Comparison of ENCODE assay signal across 14 mouse cellular contexts in genomic region chr14:120311330-120312097, GRCm38 (mm10). TPM values are rescaled to one million over a fixed set of nuclear protein-coding genes. Genes with fewer than 3 reads are reported as not detected.
DNase-seq lines count a peak whose midpoint lies in the region; ATAC-seq lines count a peak whose summit lies in the region.
"Had no signal": no experiment of that assay in that cellular context is flagged by ENCODE, and none has a peak within 500 bp of the region (broad histone marks: within the 10 kb centered on the region; RNA-seq: fewer than 3 reads in every experiment).

No protein-coding gene starts in this region.

- peaks cover 4% of the 10 kb centered on the region; the same call in 1 of the 2 replicates for H3K36me3 ChIP-seq in embryonic facial prominence, embryonic 12.5 days
- H3K36me3 ChIP-seq in embryonic facial prominence, embryonic 10.5 days (replicated peaks), result peaks cover 28% of the 10 kb centered on the region
- no peaks in the 10 kb centered on the region for H3K36me3 ChIP-seq in hindbrain, embryonic 16.5 days (ENCODE audit: control insufficient read depth, insufficient read depth, low read length)
- no peaks in the 10 kb centered on the region for H3K36me3 ChIP-seq in hindbrain, embryonic 10.5 days
- H3K36me3 ChIP-seq in limb, embryonic 13.5 days, result peaks cover 30% of the 10 kb centered on the region
- H3K36me3 ChIP-seq: liver, embryonic 12.5 days had no signal

- no peak overlapping the region for H3K4me3 ChIP-seq in embryonic facial prominence, embryonic 12.5 days
- no peak overlapping the region for H3K4me3 ChIP-seq in embryonic facial prominence, embryonic 10.5 days
- no peak overlapping the region for H3K4me3 ChIP-seq in hindbrain, embryonic 16.5 days (ENCODE audit: low read length)
- H3K4me3 ChIP-seq in hindbrain, embryonic 10.5 days, result no peak overlapping the region
- H3K4me3 ChIP-seq in limb, embryonic 13.5 days, result no peak overlapping the region
- H3K4me3 ChIP-seq: liver, embryonic 12.5 days; myocyte had no signal

- H3K27ac ChIP-seq in embryonic facial prominence, embryonic 12.5 days, result 0 out of 2 replicates have a peak overlapping the region, but pooled peaks have one; percentile 36
- no peak overlapping the region for H3K27ac ChIP-seq in embryonic facial prominence, embryonic 10.5 days (replicated peaks)
- peak overlapping the region; percentile 36; the same call in 1 of the 2 replicates for H3K27ac ChIP-seq in hindbrain, embryonic 16.5 days (ENCODE audit: low read depth, low read length)
- H3K27ac ChIP-seq in hindbrain, embryonic 10.5 days, result no peak overlapping the region
- H3K27ac ChIP-seq in limb, embryonic 13.5 days, result no peak overlapping the region; the same call in 1 of the 2 replicates
- H3K27ac ChIP-seq: hindbrain, embryonic 14.5 days; liver, embryonic 12.5 days had no signal

- peaks cover 44% of the 10 kb centered on the region for H3K4me1 ChIP-seq in embryonic facial prominence, embryonic 12.5 days
- peaks cover 60% of the 10 kb centered on the region for H3K4me1 ChIP-seq in embryonic facial prominence, embryonic 10.5 days
- H3K4me1 ChIP-seq in hindbrain, embryonic 16.5 days (ENCODE audit: control insufficient read depth, insufficient read depth, low read depth, low read length), result peaks cover 11% of the 10 kb centered on the region
- peaks cover 25% of the 10 kb centered on the region for H3K4me1 ChIP-seq in hindbrain, embryonic 10.5 days (replicated peaks)
- H3K4me1 ChIP-seq in limb, embryonic 13.5 days, result peaks cover 64% of the 10 kb centered on the region

- 77% methylated on average over 12 of the region's 12 CpGs for WGBS in embryonic facial prominence, embryonic 12.5 days
- 78% methylated on average over 12 of the region's 12 CpGs for WGBS in embryonic facial prominence, embryonic 10.5 days
- WGBS in hindbrain, embryonic 16.5 days, result 54% methylated on average over 12 of the region's 12 CpGs
- 73% methylated on average over 12 of the region's 12 CpGs for WGBS in hindbrain, embryonic 10.5 days
- 66% methylated on average over 12 of the region's 12 CpGs for WGBS in limb, embryonic 13.5 days

- H3K4me2 ChIP-seq in embryonic facial prominence, embryonic 12.5 days (replicated peaks), result no peak overlapping the region
- H3K4me2 ChIP-seq in hindbrain, embryonic 16.5 days (ENCODE audit: low read length), result no peak overlapping the region
- no peak overlapping the region for H3K4me2 ChIP-seq in limb, embryonic 13.5 days (replicated peaks)
- H3K4me2 ChIP-seq: hindbrain, embryonic 14.5 days; liver, embryonic 12.5 days had no signal

- ATAC-seq in embryonic facial prominence, embryonic 12.5 days (ENCODE audit: insufficient number of reproducible peaks, insufficient read depth, low FRiP score, low TSS enrichment), result no peak
- ATAC-seq in hindbrain, embryonic 16.5 days, result no peak
- no peak for ATAC-seq in limb, embryonic 13.5 days (ENCODE audit: low FRiP score, low read depth)
- no peak for ATAC-seq in erythroblast, adult 5-6 weeks (replicated peaks; ENCODE audit: low FRiP score, poor library complexity, severe bottlenecking)
- ATAC-seq: liver, embryonic 12.5 days had no signal

- H3K9me3 ChIP-seq in embryonic facial prominence, embryonic 12.5 days, result no peaks in the 10 kb centered on the region
- H3K9me3 ChIP-seq in embryonic facial prominence, embryonic 10.5 days, result no peaks in the 10 kb centered on the region
- no peaks in the 10 kb centered on the region for H3K9me3 ChIP-seq in hindbrain, embryonic 16.5 days (ENCODE audit: control insufficient read depth, low read length)
- H3K9me3 ChIP-seq in hindbrain, embryonic 10.5 days, result no peaks in the 10 kb centered on the region
- H3K9me3 ChIP-seq in limb, embryonic 13.5 days, result no peaks in the 10 kb centered on the region
- H3K9me3 ChIP-seq: liver, embryonic 12.5 days had no signal

- no peak for DNase-seq in embryonic facial prominence, embryonic 10.5 days (ENCODE audit: low spot score)
- no peak for DNase-seq in hindbrain, embryonic 10.5 days (ENCODE audit: low spot score)
- DNase-seq in brain, adult 2 months (ENCODE audit: low read depth, low spot score), result peak; percentile 61
- DNase-seq in spleen, adult 18-20 months, result no peak
- DNase-seq: adrenal gland, postnatal 36 days; cerebellum, adult 9-11 months; kidney, postnatal 10 days had no signal

- H3K9ac ChIP-seq in embryonic facial prominence, embryonic 12.5 days, result no peak overlapping the region
- H3K9ac ChIP-seq in hindbrain, embryonic 16.5 days (ENCODE audit: low read depth, low read length), result no peak overlapping the region
- 0 out of 2 replicates have a peak overlapping the region, but pooled peaks have one; percentile 31 for H3K9ac ChIP-seq in limb, embryonic 13.5 days
- H3K9ac ChIP-seq: hindbrain, embryonic 14.5 days; liver, embryonic 12.5 days had no signal

- H3K27me3 ChIP-seq in embryonic facial prominence, embryonic 12.5 days, result no peaks in the 10 kb centered on the region
- no peaks in the 10 kb centered on the region for H3K27me3 ChIP-seq in embryonic facial prominence, embryonic 10.5 days (replicated peaks; ENCODE audit: low read depth, poor library complexity, severe bottlenecking)
- no peaks in the 10 kb centered on the region for H3K27me3 ChIP-seq in hindbrain, embryonic 16.5 days (replicated peaks; ENCODE audit: control insufficient read depth, insufficient read depth, low read length)
- no peaks in the 10 kb centered on the region for H3K27me3 ChIP-seq in hindbrain, embryonic 10.5 days (ENCODE audit: insufficient read depth, poor library complexity, severe bottlenecking)
- H3K27me3 ChIP-seq in limb, embryonic 13.5 days, result no peaks in the 10 kb centered on the region
- H3K27me3 ChIP-seq: liver, embryonic 12.5 days had no signal

RNA-seq across cellular contexts. Expression of gene Mbnl2, which starts 36.0 kb away (rescaled TPM):
- 93.2 and 93.6 TPM in 2 replicates for polyA plus RNA-seq in embryonic facial prominence, embryonic 12.5 days (2016; fragmentation: Nextera tagmentation; extraction: Ambion mirVana)
- polyA plus RNA-seq in embryonic facial prominence, embryonic 10.5 days (2016; fragmentation: Nextera tagmentation; extraction: Ambion mirVana), result 42.8 and 54.1 TPM in 2 replicates
- 25.4 and 29.1 TPM in 2 replicates for polyA plus RNA-seq in hindbrain, embryonic 16.5 days (2015; fragmentation: Nextera tagmentation; extraction: Ambion mirVana)
- polyA plus RNA-seq in hindbrain, embryonic 10.5 days (2016; fragmentation: Nextera tagmentation; extraction: Ambion mirVana), result 29.4 and 31.8 TPM in 2 replicates
- 127 TPM in 2 replicates for polyA plus RNA-seq in limb, embryonic 13.5 days (2015; fragmentation: Nextera tagmentation; extraction: Ambion mirVana)
- total RNA-seq in erythroblast, adult 5-6 weeks (2015; ENCODE audit: low replicate concordance), result 36.8 and 45.3 TPM in 2 replicates
- 30.1 and 44.6 TPM in 2 replicates for total RNA-seq in erythroblast, adult 5-6 weeks (2017; ENCODE audit: low replicate concordance)

Comparison
In these comparisons a context has a peak if more than half of its experiments do, and no peak if none do; other contexts are left out.
1. H3K27ac ChIP-seq: peak in embryonic facial prominence, embryonic 12.5 days (single experiment) and hindbrain, embryonic 16.5 days (single experiment); none in embryonic facial prominence, embryonic 10.5 days (single experiment), hindbrain, embryonic 10.5 days (single experiment) and limb, embryonic 13.5 days (single experiment).